Mouse (Mus musculus) kidney, embryonic 14.5 days (tissue): ENCODE data around the gene Ankle1. TPM values are rescaled to one million over a fixed set of nuclear protein-coding genes. Genes with fewer than 3 reads are reported as not detected.
A peak's percentile ranks its signal among the peaks of the same experiment; 100 is the strongest.

Experiments
- ATAC-seq: fragments of 200-750 bp; cut with Nextera tagmentation; 2 replicates; pipeline ENCODE4 v1.8.0; 2017; ENCODE audit warnings: moderate number of reproducible peaks, mild to moderate bottlenecking, moderate TSS enrichment, moderate library complexity; ENCODE audit not compliant: low FRiP score, low TSS enrichment
- H3K27ac ChIP-seq: fragments of 300-500 bp; sonication (generic); 2 replicates; pipeline ENCODE4 v1.5.1; 2014; ENCODE audit warnings: low read depth, mild to moderate bottlenecking, low read length, moderate library complexity, mixed read lengths
- H3K27me3 ChIP-seq: fragments of 300-500 bp; sonication (generic); 2 replicates; pipeline ENCODE4 v1.6.1; 2014; ENCODE audit warnings: mild to moderate bottlenecking, low read length; ENCODE audit not compliant: control insufficient read depth, insufficient read depth
- H3K36me3 ChIP-seq: fragments of 300-500 bp; sonication (generic); 2 replicates; pipeline ENCODE4 v1.6.1; 2014; ENCODE audit warnings: low read length, mixed read lengths; ENCODE audit not compliant: control insufficient read depth, insufficient read depth
- H3K4me1 ChIP-seq: fragments of 300-500 bp; sonication (generic); 2 replicates; pipeline ENCODE4 v1.6.1; 2014; ENCODE audit warnings: low read length, mixed read lengths; ENCODE audit not compliant: control insufficient read depth, insufficient read depth
- H3K4me2 ChIP-seq: fragments of 300-500 bp; sonication (generic); replicated peaks from 2 replicates; pipeline ENCODE4 v1.6.1; 2014; ENCODE audit warnings: low read depth, mild to moderate bottlenecking, low read length
- H3K4me3 ChIP-seq: fragments of 300-500 bp; sonication (generic); 2 replicates; pipeline ENCODE4 v1.5.1; 2014; ENCODE audit warnings: mild to moderate bottlenecking, low read length
- H3K9ac ChIP-seq: fragments of 300-500 bp; sonication (generic); 2 replicates; pipeline ENCODE4 v1.6.1; 2014; ENCODE audit warnings: low read depth, mild to moderate bottlenecking, low read length, moderate library complexity
- H3K9me3 ChIP-seq: fragments of 300-500 bp; sonication (generic); 2 replicates; pipeline ENCODE4 v1.6.1; 2016; ENCODE audit warnings: low read length; ENCODE audit not compliant: control insufficient read depth
- WGBS: fragments of 180-500 bp; shearing (Covaris S2); extraction: QIAGEN DNeasy Blood & Tissue Kit; methylation state at CpG from one replicate; pipeline ENCODE4 v1.1.7; 2014; 5-methylcytosine and 5-hydroxymethylcytosine counted together
- polyA plus RNA-seq: library from polyadenylated mRNA; unstranded; fragments of >200 nt; fragmentation: Nextera tagmentation; extraction: Ambion mirVana; gene quantifications from 2 replicates; pipeline ENCODE4 v1.2.1, GENCODE M21; 2014

Gene Ankle1
- polyA plus RNA-seq, 1 experiment from 2014 or later: 38.2 TPM

DNA sequence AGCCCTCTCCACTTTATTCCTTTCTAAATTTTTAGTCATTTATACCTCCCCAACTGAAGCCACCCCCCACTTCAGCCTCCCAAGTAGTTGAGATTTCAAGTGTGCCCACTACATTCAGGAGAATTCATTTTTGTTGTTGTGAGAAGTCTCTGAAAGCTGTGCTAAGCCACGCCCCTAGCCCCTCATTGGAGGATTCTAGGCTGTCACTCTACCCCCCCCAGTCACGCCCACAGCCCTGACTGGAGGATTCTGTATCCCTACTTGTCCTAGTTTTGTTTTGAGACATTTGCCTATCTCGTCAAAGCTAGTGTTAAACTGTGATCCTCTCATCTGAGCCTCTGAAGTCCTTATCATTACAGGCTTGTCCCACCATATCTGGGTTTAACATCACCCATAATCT is 12.9 kb upstream of the Ankle1 start:
- H3K9ac ChIP-seq: no peak overlapping the region
- H3K4me1 ChIP-seq: peaks cover 6% of the 10 kb centered on the region; the same call in 1 of the 2 replicates
- WGBS: 12% methylated on average over 3 of the region's 3 CpGs
- no peaks in the 10 kb centered on the region for H3K36me3 ChIP-seq
- no peak overlapping the region for H3K27ac ChIP-seq
- no peaks in the 10 kb centered on the region for H3K27me3 ChIP-seq
- no peak for ATAC-seq
- H3K4me2 ChIP-seq: no peak overlapping the region
- H3K4me3 ChIP-seq: peak overlapping the region; percentile 7; the same call in 1 of the 2 replicates
- H3K9me3 ChIP-seq: no peaks in the 10 kb centered on the region

DNA sequence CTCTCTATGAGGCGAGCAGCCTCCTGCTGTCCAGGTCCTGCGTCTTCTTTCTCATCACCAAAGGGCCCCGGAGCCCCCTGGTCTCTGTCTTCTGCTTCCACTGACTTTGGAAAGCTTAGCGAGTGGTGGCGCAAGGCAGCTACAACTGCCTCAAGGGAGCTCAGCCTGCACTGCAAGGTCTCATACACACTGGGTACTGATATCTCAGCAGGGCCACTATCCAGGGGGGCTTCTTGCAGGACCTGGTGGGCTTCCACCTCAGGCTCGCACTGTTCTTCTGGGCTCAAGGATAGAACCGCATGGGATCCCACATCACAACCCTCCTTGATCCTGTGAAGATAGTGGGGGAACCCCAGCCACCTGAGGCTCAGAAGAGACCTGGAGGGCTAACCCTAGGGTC is 11.3 kb upstream of the Ankle1 start:
- WGBS: 76% methylated on average over 7 of the region's 7 CpGs
- H3K9me3 ChIP-seq: no peaks in the 10 kb centered on the region
- no peak overlapping the region for H3K27ac ChIP-seq
- no peak overlapping the region for H3K9ac ChIP-seq
- H3K36me3 ChIP-seq: peaks cover 13% of the 10 kb centered on the region
- H3K4me3 ChIP-seq: peak overlapping the region; percentile 12
- no peaks in the 10 kb centered on the region for H3K27me3 ChIP-seq
- peak overlapping the region; percentile 27 for H3K4me2 ChIP-seq
- ATAC-seq: no peak
- H3K4me1 ChIP-seq: peaks cover 6% of the 10 kb centered on the region; the same call in 1 of the 2 replicates

DNA sequence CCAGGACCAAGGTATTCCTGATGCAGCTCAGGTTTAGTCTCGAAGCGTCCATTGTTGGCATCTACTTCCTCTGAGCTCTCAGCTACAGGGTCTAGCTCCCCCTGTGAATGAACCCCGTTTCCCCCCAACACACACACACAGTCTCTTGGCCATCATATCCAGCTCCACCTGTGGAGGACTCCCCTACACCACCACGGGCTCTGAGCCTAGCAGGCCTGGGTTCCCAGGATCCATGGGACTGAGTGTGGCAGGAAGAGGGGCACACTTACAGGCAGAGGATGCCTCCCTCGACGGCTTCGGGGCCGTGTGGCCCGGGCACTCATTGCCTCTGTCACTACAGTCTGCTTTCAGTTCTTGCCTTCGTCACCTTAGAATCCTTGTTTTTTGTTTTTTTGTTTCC is 10.7 kb upstream of the Ankle1 start:
- peaks cover 18% of the 10 kb centered on the region for H3K36me3 ChIP-seq
- peak overlapping the region; percentile 8; the same call in 1 of the 2 replicates for H3K4me2 ChIP-seq
- H3K4me3 ChIP-seq: peak overlapping the region; percentile 12; the same call in 1 of the 2 replicates
- no peak for ATAC-seq
- H3K27ac ChIP-seq: peak overlapping the region; percentile 55; the same call in 1 of the 2 replicates
- H3K27me3 ChIP-seq: no peaks in the 10 kb centered on the region
- H3K4me1 ChIP-seq: peaks cover 6% of the 10 kb centered on the region; the same call in 1 of the 2 replicates
- H3K9ac ChIP-seq: no peak overlapping the region
- WGBS: 82% methylated on average over 10 of the region's 10 CpGs
- no peaks in the 10 kb centered on the region for H3K9me3 ChIP-seq

DNA sequence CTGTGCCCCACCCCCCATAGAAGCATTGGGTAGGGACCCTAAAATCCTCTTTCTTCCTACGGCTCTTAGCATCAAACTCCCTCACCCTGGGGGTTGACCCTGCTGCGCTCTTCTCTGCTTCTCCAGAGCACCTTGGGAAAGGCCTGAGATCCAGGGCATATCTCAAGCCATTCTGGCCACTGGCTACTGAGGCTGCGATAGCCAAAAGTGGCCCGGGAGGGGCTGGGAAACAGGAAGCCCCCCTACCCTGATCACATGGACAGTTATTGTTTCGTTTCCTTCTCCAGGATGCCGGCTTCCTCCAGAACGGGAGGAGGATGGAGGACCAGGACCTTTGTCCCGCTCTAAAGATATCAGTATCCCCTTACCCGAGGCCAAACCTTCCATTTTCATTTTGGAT is 10.2 kb upstream of the Ankle1 start, which contains the start of gene Ushbp1:
Ushbp1 (minus strand) TSS at position 174 of the 400 bp plus-strand sequence.
- Histone ChIP-seq H3K36me3 (peaks cover 21% of the 10 kb centered on the region), H3K27ac (peak within 1 kb of the TSS; percentile 55), H3K9me3 (no peaks in the 10 kb centered on the region), H3K4me2 (peak within 1 kb of the TSS; percentile 43), H3K9ac (peak within 1 kb of the TSS; percentile 78; the same call in 1 of the 2 replicates), H3K4me1 (peaks cover 6% of the 10 kb centered on the region; the same call in 1 of the 2 replicates), H3K4me3 (peak within 1 kb of the TSS; percentile 77), H3K27me3 (no peaks in the 10 kb centered on the region)
- no peak for ATAC-seq
- WGBS: 75% methylated on average over 9 of the region's 9 CpGs

DNA sequence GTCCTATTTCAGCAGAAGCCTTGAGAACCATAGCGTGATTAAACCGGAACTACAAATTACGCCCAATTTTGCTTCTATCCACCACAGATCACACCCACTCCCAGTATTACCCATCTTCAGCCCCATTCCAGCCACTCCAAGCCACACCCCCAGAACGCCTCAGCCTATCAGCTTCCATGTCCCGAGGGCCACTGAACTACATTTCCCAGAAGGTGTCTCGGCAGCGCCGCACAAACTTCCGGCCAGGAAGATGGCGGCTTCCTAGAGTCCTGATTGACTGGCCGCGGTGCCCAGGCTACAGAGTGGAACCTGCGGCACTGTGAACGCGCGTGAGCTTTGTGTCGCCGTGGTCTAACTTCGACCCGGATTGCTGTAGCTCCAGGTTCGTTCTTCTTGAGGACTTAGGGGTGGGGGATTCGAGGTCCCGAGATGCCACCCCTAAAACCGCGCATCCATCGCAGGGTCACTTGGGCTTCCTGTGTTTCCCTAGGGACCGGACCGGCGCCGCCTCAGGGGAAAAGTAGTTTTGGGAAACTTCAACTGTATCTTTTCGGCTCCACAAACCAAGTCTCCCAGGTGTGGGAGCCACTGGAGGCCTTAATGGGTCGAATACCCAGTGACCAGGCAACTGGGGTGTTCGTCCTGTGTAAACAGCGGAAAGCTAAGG is 9.0 kb upstream of the Ankle1 start, which contains the start of gene Babam1:
Babam1 (plus strand) TSS at position 223 of the 667 bp plus-strand sequence.
- Histone ChIP-seq H3K27me3 (no peaks in the 10 kb centered on the region), H3K4me1 (peaks cover 6% of the 10 kb centered on the region; the same call in 1 of the 2 replicates), H3K36me3 (peaks cover 25% of the 10 kb centered on the region), H3K4me2 (peak within 1 kb of the TSS; percentile 89), H3K9me3 (no peaks in the 10 kb centered on the region), H3K4me3 (peak within 1 kb of the TSS; percentile 77), H3K9ac (peak within 1 kb of the TSS; percentile 78), H3K27ac (peak within 1 kb of the TSS; percentile 44)
- 1% methylated on average over 34 of the region's 34 CpGs for WGBS
- peak; percentile 97 for ATAC-seq

DNA sequence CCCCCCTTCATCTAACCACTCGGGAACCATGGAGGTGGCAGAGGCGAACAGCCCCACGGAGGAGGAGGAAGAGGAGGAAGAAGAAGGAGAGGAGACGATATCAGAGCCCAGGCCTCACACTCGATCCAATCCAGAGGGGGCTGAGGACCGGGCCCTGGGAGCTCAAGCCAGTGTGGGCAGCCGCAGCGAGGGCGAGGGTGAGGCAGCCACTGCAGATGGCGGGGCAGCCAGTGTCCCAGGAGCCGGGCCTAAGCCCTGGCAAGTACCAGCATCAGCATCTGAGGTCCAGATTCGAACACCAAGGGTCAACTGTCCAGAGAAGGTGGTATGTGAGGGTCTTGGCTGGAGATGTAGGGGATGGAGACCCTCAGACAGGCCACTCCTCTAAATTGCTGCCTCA is 8.1 kb upstream of the Ankle1 start:
- Histone ChIP-seq H3K27me3 (no peaks in the 10 kb centered on the region), H3K9me3 (no peaks in the 10 kb centered on the region), H3K36me3 (peaks cover 28% of the 10 kb centered on the region), H3K27ac (no peak overlapping the region), H3K4me2 (peak overlapping the region; percentile 89), H3K4me1 (peaks cover 6% of the 10 kb centered on the region; the same call in 1 of the 2 replicates), H3K9ac (no peak overlapping the region), H3K4me3 (peak overlapping the region; percentile 77)
- 85% methylated on average over 12 of the region's 12 CpGs for WGBS
- no peak for ATAC-seq

DNA sequence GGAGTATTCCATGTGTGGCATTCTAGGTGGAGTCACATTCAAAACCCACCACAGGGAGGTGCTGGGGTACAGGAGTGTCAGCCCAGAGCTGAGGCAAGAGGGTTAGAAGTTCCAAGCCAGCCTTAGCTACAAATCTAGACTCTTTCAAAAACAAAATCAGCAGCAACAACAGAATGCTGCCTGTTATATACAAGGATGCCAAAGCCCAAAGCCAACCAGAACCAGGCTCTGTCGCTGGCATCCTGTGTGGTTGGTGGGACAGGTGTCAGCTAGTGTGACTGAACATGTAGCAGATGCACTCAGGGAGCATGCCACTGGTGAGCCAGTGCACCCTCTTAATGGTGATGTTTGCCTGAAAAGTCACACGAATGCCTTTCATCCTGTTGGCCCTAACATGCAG is 5.0 kb upstream of the Ankle1 start:
- Histone ChIP-seq H3K9ac (no peak overlapping the region), H3K9me3 (no peaks in the 10 kb centered on the region), H3K4me3 (no peak overlapping the region), H3K4me1 (peaks cover 13% of the 10 kb centered on the region; the same call in 1 of the 2 replicates), H3K4me2 (no peak overlapping the region), H3K27me3 (no peaks in the 10 kb centered on the region), H3K27ac (no peak overlapping the region), H3K36me3 (peaks cover 31% of the 10 kb centered on the region)
- WGBS: 90% methylated on average over 2 of the region's 2 CpGs
- ATAC-seq: no peak

DNA sequence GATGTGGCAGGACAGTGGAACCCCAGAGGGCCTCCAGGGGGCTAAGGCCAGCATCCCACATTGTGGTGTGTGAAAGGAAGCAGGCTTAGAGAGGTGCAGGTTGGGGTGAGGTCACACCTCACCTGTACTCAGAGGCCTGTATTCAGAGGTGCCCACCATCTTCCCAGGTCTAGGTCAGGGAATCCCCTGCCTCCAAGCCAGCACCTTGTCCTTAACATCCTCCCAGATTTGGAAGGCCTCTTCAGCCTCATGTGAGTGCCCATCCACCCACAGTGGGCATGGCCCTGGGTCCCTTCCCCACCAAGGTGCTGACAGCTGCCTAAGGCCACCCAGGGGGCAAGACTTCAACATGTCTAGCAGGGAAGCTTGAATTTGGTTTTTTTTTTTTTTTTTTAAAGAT is 4.4 kb upstream of the Ankle1 start:
- no peaks in the 10 kb centered on the region for H3K9me3 ChIP-seq
- peaks cover 31% of the 10 kb centered on the region for H3K36me3 ChIP-seq
- no peaks in the 10 kb centered on the region for H3K27me3 ChIP-seq
- no peak for ATAC-seq
- H3K27ac ChIP-seq: no peak overlapping the region
- H3K9ac ChIP-seq: no peak overlapping the region
- no peak overlapping the region for H3K4me2 ChIP-seq
- no peak overlapping the region for H3K4me3 ChIP-seq
- peaks cover 13% of the 10 kb centered on the region; the same call in 1 of the 2 replicates for H3K4me1 ChIP-seq

DNA sequence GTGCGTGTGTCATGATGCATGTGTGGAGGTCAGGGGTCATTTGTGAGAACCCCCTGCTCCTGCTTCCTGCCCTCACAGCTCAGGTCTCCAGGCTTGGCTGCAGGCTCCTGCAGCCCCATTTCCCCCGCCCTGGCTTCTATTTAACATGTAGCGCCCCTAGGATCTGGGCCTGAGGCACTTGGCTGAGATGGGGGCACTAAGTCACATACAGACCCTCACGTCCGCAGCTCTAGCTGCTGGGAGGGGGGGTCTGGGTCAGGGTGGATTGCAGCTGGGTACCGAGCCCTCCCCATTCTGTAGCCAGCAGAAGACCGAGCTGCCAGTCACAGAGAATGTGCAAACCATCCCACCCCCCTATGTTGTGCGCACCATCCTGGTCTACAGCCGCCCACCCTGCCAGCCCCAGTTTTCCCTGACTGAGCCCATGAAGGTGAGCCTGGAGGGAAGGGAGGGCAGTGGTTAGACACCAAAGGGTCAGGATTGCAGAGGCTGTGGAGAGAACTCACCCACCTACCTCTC is 3.3 kb upstream of the Ankle1 start:
- H3K36me3 ChIP-seq: peaks cover 36% of the 10 kb centered on the region
- H3K4me2 ChIP-seq: no peak overlapping the region
- WGBS: 84% methylated on average over 9 of the region's 9 CpGs
- no peaks in the 10 kb centered on the region for H3K27me3 ChIP-seq
- H3K9ac ChIP-seq: no peak overlapping the region
- peaks cover 18% of the 10 kb centered on the region for H3K4me1 ChIP-seq
- H3K9me3 ChIP-seq: no peaks in the 10 kb centered on the region
- no peak overlapping the region for H3K4me3 ChIP-seq
- H3K27ac ChIP-seq: no peak overlapping the region
- no peak for ATAC-seq
